Mouse (Mus musculus): ENCODE results near the gene Prkacb.

DNA sequence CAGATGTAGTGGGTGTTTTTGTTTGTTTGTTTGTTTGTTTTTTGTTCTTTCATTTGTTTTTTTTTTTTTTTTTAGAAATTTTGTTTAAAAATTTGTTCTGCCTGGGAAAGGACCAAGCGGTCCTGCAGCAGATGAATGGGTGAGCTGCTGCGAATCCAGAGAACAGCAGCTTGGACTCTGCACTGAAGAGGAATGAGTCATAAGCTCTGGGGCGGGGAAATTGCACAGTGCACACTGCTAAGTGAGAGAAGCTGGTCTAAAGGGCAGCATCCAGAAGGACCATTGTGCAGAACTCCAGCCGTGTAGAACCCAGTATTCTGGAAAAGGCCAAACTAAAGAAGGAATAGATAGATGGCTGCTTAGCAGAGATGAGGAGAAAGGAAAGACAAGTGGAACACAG lies 108.7 kb downstream of the Prkacb start:
- TF ChIP-seq CTCF (IDR thresholded peaks at IDR 0.05; ENCODE audit: low read depth, low read length) (no peak), GATA1 (IDR thresholded peaks at IDR 0.05; ENCODE audit: borderline replicate concordance, low read length) (no peak), POLR2AphosphoS5 (IDR thresholded peaks at IDR 0.05; ENCODE audit: insufficient replicate concordance, low read depth, low read length) (no peak)

All from G1E (cell line).